Mouse (Mus musculus): ENCODE measurements at regions not wholly inside any gene's neighbourhood (a gene's known extent, or its start where the extent isn't known, plus 50 kb on each side); places are given as distances from the start of the nearest gene placed in this dataset.
"Not testable (repeated sequence)": the region's sequence is repeated elsewhere in the genome, so short reads cannot be mapped to it uniquely, and the experiment has no call there.

DNA sequence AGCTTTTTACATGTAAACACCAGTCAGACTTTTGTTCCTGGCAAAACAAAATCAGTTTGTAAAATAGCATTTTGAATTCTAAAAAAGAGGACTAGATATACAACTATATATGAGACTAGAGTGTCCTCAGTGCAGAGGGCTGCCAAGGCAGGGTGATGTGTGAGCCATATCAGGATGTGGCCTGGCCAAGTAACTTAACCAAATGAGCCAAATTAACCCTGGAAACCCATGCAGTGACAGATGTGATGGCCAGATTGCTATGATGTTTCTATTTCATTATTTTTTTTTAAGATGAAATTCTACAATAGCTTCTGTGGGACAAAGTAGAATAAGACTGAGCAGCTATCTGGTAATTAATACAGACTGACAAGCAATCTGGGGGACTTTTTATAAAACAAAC lies 181.8 kb downstream of the Nova1 start:
- DNase-seq (ENCODE audit: low spot score in 2 of 2): no peak

DNA sequence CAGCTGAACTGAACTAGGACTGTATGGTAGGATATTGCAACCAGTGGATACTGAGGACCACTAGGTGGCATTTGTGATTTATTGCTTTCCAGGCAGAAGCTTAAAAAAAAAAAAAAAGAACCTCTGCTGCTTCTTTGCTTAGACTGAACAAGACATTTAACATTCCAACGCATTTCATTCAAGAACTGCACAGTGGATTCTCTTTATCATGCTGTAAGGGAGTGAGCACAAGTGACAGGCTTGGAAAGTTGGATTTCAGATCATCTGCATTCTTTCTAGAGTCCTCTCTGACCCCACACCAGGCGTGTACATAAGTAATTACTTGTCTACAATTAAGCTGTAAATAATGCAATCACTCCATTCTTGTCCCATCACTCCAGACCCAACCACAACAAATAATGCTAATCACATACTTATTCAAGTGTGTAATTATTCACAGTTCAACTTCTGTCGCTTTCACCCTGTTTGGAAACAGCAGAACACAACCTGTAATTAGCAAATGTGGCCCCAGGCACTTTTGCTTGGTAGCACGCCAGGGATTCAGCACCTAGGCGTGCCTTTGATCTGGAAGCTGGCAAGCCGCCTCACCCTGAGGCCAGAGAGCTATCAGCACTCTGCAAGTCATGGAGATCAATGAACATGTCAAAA lies 183.5 kb downstream of the Nova1 start:
- DNase-seq (ENCODE audit: low spot score in 2 of 2): no peak

DNA sequence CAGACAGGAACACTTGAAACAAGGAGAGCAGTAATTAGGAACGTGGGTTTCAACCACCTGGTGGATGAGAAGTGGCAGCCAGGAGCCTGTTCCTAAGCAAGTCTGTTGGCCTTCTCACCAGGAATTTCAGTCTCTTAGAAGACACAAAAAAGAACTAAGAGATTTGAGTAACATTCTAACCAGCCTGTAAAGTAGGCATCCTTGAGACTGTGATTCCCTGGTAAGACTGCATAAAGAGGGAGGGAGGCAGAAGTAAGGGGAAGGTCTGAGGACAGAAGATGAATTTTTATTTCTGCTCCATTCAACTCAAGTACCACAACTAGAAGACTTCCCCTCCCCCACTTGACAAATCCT lies 184.0 kb downstream of the Nova1 start:
- DNase-seq (ENCODE audit: low spot score in 2 of 2): no peak

DNA sequence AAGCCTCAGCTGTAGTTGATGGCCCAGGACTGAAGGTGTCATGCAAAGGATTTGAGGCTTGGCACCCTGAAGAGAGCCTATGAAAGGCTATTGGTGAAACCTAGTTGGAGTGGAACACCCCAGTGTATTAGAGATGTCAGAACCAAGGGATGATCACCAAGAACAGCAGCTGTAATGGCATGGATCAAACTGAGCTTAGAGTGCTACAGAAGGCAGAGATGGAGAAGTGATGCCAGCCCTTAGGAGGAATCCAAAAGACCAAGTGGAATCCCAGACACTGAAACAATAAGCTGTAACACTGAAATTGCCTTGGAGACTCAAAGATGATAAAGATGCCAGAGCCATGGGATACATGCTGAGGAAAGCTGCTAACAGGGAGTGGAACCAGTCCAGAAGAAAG lies 186.3 kb downstream of the Nova1 start:
- not testable (repeated sequence) for DNase-seq (ENCODE audit: low spot score in 2 of 2)

DNA sequence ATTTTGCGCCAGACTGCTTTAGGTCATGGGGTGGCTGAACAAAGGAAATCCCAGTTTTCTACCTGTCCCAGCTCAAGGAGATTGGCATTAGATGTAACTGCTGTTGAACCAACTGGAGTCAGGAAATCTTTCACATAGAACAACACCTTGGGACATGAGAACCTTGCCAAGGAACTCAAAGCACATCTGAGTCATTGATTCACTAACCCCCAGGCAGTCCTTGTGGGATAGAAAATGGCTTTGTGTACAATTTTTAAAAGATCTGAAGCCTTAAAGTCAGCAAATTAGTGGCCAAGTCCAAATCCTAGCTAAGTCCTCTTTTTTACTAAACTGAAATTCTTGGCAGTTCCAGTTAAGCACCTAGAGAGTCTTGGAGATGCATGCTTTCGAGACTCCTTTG lies 191.4 kb downstream of the Nova1 start:
- DNase-seq (ENCODE audit: low spot score in 2 of 2): no peak

DNA sequence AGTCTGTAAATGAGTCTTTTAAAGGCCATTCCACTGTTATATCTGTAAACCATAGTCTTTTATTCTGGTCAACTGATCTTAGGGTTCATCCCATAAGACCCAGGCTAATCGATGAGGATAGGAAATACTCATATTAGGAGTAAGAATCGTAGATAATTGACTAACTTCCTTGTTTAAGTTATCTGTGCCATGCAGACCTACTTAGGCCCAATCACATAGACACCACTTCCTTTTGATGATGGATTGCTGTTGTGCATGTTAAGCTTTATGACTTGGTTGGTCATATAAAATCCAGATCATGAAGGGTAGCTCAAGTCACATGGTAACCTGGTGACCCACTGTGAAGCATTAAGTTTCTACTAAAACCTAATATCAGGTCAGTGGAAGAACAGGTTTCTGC lies 207.3 kb downstream of the Nova1 start:
- DNase-seq (ENCODE audit: low spot score in 2 of 2): no peak

DNA sequence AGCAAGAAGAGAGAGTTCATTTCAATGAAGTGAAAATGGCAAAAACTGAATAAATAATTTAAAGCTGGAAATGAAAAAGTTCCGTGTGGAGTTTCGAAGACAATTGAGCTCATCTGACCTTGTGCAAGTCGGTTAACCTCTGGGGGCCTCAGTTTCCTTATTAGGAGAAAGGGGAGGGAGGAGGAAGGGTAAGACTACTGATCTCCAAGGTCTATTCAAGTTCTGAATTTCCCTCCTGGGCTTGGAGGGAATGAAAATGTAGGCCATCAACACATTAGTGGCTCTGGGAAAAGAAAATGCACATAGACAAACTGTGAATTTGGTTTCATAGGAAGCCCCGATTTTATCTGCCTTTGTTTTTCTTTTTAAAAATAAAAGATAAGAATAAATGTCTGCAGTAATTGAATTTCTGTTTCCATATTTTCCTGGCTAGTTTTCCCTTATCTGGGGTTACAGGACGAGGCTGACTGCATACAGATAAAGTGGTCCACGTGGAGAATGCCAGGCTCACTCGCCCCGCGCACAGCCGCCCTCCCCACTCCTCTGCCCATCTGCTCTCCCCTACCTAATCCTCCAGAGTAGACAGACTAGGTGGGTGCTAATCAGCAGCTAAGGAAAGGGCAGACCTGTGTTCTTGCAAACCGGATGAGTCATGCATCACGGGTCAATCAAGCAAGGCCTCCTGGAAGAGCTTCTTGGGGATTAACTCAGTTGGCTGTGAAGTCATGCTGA lies 209.0 kb downstream of the Nova1 start:
- DNase-seq (ENCODE audit: low spot score in 2 of 2): no peak

DNA sequence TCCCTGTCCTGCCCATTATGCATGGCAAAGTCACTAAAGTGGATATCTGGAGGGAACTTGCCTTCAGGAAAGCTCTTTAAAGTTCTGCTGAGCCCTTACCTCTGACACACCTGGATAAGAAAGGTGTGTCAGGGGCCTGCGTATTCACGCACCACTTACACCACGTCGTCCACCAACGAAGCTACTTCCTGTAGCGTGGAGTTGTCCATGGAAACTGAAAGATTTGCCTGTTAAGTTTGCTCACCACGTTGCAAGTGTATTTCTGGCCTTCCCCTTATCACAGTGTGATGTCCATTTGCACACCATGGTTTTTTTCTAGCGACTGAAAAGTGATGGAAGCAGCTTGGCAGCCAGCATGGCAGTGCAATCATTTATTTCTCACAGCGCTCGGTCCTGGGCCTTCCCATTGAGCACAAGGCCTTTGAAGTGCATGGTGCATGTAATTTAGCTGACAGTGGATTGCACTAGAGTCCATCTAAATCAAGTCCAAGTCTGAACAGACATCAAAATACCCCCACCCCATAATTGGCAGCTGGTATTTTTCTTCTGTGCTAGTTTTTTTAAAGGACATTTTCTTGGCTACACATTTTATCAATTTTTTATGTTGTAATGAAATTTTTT lies 210.3 kb downstream of the Nova1 start:
- DNase-seq (ENCODE audit: low spot score in 2 of 2): no peak

DNA sequence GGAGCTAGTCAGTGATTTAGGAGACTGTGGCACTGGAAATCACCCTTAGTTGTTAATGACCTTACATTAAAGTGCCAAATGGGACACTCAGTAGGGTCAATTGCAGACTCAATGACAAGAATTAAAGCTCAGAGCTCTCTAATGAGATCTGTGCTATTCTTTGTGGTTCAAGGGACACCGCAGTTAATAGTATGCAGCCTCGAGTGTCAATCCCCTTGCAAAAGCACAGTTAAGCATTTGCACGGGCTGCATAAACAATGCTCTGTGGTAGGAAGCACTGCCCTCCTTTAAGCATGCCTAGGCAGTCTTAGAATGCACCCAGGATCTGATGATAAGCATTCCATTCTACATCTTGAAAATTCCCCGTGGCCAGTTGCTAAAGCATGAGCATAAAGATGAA lies 221.5 kb downstream of the Nova1 start:
- no peak for DNase-seq (ENCODE audit: low spot score in 2 of 2)

DNA sequence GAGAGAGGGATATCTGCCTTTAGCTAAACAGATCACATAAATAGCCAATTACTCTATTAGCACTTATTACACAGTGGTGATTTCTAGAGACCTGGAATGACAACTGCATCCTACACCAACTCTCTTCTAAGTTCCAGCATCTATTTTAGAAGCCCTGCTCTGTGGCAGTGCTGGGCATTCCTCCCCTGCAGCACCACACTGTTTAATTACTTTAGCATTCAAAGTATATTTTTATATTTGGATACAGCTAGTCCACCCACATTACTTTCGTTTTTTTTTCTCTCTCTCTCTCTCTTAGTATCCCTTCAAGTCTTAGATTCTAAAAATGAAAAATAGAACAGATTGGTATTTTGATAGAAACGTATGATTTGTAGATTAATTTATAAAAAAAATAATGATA lies 250.1 kb downstream of the Nova1 start:
- DNase-seq (ENCODE audit: low spot score in 2 of 2): no peak

DNA sequence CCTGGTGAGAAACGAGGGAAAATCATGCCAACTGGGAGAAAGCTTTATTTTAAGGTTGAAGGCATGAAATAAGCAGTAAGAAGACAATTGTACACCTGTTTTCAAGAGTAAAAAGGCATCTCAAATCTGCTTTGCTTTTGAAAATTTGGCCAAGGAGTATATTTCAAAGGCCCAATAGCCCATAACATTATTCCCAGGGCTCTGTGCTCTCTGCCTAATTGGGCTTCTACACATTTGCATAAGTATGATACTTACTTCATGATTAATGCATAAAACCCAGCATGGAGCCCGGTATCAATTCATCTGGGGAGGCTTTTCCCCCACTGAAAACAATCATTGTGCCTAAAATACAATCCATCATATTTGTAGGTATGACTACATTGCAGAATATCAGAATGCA lies 252.4 kb downstream of the Nova1 start:
- no peak for DNase-seq (ENCODE audit: low spot score in 2 of 2)

DNA sequence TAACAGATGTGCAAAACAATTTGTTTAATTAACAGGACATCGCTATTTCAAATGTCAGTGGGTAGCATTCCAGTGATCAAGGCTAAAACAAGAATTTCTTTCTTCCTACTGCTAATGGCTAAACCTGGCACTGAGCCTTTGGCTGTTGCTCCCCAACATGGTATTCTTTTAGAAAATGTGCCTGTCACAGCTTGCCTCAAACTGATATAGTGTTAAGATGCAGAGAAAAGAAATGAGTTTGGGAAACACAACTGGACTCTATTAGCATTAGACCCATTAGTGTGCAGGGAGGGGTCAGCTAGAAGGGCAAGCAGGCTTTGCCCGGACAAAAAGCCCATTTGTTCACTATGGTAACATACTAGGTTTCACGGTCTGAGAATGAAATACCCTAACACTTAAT lies 297.8 kb downstream of the Nova1 start:
- no peak for DNase-seq (ENCODE audit: low spot score in 2 of 2)

DNA sequence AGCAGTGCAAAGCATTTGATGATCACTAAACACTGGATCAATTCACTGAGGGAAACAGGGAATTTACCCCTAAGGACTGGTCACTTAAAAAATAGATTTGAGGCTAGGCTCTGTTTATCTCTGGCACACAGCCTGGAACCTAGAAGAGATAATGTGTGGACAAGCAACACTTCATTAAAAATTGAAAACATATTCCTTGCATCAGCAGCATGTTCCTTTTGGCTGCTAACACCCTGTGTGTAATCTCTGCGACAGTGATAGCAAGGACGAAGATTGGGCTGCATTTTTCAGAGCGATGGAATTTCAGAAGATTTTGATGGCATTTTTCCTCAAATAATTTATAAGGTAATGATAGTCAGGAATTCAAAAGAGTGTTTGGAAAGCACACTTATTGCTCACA lies 310.9 kb downstream of the Nova1 start:
- no peak for DNase-seq (ENCODE audit: low spot score in 2 of 2)

DNA sequence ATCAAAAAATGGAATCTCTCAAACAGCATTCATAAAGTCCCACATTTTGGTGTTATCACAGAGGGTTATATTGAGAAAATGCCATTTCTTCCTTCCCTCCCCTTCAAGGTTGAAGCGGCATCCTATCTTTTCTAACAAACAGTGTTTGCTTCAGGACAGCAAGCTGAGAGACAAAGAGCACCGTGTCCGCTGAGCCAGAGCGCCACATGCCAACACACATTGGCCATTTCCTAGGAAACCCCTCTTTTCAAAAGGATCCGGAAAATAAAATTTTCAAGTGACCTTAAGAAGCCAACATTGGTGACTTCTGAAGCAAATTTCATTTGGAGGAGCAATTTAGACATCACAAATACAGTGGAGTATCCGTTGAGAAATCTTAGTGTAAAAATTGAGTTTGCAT lies 326.3 kb downstream of the Nova1 start:
- no peak for DNase-seq (ENCODE audit: low spot score in 2 of 2)

DNA sequence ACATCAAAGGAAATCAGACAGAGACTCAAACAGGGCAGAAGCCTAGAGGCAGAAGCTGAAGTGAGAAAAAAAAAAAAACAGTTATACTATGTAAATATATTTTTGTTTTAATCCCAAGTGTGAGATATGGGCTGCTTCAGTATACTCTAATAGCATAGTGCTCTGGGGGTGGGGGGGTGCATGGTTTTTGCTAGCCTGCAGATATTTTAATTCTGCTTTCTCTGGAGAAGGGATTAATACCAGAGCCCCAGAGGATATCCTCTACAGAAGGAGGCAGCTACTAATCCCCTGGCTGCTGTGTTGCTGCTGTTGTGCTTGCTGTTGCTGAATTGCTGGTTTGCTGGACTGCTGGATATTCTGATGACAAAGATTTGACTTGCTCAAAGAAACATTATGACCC lies 367.8 kb downstream of the Nova1 start:
- DNase-seq (ENCODE audit: low spot score in 2 of 2): no peak

DNA sequence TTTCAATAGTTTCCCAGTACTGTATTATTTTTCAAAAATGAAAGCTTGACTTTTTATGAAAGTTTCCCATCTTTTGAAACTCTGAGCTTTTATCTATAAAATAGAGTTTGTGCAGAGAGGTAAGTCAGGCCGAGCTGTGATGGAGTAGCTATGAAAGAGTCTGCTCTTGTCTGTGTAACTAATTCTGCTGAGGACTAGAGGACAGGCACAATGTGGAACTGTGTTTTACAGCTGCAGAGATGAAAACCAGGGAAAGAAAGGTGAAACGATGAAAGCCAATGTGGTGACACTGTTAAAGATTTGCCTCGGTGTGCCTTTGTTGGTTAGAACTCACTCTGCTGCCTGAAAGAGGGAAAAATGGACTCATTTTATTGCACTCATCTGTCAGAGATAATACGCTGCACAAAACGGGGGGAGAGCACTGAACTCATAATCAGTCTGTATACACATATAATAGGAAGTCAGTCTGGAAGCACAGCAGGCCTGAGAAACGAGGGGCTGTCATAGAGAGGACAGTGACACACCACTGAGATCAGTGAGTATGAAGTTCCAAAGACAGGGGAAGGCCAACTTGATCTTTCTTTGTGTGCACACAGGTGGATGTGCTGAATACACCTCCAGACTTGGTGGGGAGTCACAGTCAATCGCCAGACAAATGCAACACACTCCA lies 373.9 kb downstream of the Nova1 start:
- no peak for DNase-seq (ENCODE audit: low spot score in 2 of 2)

DNA sequence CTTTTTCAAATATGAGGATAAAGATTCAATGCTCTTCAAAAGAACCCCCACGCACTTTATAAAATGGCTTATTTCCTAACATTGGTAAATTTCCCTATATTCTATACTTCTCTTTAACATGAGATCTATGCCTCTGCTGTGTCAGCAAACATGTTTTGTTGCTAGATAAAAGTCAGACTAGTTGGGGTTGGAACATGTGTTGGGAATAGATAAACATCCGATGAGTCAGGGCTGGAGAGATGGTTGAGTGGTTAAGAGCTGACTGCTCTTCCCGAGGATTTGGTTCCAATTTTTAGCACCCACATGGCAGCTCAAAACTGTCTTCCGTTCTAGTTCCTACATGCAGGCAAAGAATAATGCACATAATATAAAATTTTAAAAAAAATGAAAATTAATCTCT lies 399.1 kb downstream of the Nova1 start:
- no peak for DNase-seq (ENCODE audit: low spot score in 2 of 2)

DNA sequence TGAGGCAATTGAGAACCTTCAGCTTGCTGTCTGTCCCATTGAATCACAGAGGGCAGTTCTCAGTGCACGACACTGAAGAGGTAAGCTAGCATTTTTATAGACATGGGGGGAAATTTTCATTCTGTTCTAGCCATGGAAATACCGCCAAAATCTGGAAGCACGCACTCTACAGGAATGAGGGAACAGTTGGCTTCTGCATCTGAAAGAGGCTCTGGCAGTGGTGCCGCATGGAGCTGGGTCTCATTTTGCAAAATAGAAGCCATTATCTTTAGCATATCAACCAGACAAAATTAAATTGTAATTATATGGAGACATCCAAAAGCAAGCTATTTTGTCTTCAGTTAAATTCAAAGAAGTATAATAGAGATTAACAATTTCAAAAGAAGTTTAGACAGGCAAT lies 399.7 kb downstream of the Nova1 start:
- no peak for DNase-seq (ENCODE audit: low spot score in 2 of 2)

DNA sequence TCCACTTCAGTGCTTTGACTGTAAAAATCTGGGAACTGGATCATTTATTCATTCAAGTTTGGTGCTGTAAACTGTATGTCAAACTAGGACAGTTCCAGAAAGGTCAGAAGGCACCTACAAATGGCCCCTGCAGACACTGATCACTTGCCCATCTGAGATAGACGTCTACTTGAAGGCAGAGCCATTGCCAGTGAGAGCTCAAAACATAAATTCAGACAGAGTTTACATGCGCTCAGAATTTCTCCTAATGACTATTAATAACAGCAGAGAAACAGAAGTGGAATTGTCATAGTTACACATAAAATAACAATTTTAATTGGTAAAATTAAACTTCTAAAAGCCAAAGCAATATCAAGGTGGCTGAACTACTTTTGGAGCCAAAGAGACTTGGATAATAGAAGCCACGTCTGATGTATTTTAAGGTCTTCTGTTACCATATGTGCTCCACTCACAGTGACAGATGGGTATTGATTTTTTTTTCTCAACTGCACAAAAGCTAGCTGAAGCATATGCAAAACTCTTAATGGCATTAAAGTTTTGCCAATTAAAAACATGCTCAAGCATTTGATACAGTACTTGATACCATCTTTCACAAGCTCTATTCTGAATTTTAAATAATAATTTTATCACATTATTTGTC lies 401.8 kb downstream of the Nova1 start:
- no peak for DNase-seq (ENCODE audit: low spot score in 2 of 2)

DNA sequence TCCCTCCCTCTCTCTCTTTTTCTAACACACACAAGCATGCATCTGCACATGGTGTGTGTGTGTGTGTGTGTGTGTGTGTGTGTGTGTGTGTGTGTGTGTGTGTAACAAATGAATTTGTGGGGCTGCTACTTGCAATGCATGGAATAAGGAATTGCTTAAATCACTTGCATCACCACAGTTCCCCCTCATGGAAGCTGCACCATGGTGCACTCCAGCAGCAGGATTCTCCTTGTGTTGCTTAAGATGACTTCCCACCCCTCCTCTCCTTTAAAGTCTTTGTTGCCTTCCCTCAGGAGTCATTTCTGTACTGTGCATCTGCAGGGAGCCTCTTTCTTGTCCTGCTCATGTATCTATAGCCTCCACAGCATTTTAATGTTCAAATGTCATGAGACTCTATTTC lies 402.5 kb downstream of the Nova1 start:
- no peak for DNase-seq (ENCODE audit: low spot score in 2 of 2)

DNA sequence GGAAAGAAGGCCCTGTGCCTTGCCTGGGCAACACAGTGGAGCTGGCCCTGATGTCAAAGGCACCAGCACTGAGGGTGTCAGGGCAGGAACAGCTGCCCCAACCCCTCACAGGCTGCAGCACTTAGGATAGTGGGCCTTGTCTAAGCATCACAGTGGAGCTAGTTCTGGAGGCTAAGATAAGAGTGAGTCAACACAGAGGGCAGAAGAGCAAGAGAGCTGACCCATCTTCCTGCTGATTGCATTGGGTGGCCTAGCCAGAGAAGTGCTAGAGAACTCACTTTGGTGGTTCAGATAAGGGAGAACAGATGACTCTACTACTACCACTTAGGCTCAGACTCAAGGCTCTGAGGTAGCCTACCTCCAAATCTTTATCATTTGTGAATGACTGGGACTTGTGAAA lies 413.1 kb downstream of the Nova1 start:
- DNase-seq (ENCODE audit: low spot score in 2 of 2): no peak

DNA sequence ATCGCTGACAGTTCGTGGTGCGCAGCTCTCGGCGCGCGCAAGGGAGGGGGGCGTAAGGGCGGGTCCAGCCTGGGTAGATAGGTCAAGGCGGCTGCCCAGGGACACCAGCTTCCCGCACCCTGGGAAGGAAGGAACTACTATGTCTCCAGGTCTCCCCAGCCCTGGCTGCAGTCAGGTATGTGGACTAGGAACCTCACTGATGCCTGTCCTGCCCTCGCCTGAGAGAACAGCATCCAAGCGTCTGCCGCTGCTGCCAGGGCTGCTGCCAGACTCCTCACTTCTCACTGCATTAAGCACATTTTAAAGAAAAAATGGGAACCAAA lies 419.1 kb downstream of the Nova1 start:
- DNase-seq (ENCODE audit: low spot score in 2 of 2): no peak
